Mouse (Mus musculus) CH12.LX (cell line): ENCODE data around the gene Ktn1. TPM values are rescaled to one million over a fixed set of nuclear protein-coding genes. Genes with fewer than 3 reads are reported as not detected.

Experiments used
- DNase-seq: peaks from one replicate; pipeline ENCODE4 v3.0.0-alpha.2; 2013; ENCODE audit errors: extremely low read depth
- H3K27ac ChIP-seq: 2 replicates; pipeline ENCODE4 v1.5.1; 2012; ENCODE audit warnings: low read depth, mild to moderate bottlenecking, control low read depth, moderate library complexity; ENCODE audit not compliant: insufficient read depth
- H3K27me3 ChIP-seq: replicated peaks from 2 replicates; pipeline ENCODE3; 2012; ENCODE audit warnings: inconsistent platforms
- H3K36me3 ChIP-seq, 2 experiments: replicated peaks in 1 of 2; 2 replicates each; pipeline versions ENCODE3 to v1.6.1; 2012; ENCODE audit warnings: inconsistent platforms in 1 of 2, low read length in 1 of 2, mild to moderate bottlenecking in 1 of 2, mixed read lengths in 1 of 2, moderate library complexity in 1 of 2; ENCODE audit not compliant: control insufficient read depth in 1 of 2, insufficient read depth in 1 of 2
- H3K4me1 ChIP-seq, 2 experiments: 2 replicates each; pipeline ENCODE4 v1.6.1; 2012; ENCODE audit warnings: inconsistent platforms in 1 of 2, moderate library complexity in 1 of 2; ENCODE audit not compliant: insufficient read depth in 2 of 2, control insufficient read depth in 1 of 2
- H3K4me2 ChIP-seq: 2 replicates; pipeline ENCODE4 v1.6.1; 2012; ENCODE audit warnings: low read depth, mild to moderate bottlenecking, control low read depth; ENCODE audit not compliant: poor library complexity, insufficient read depth, severe bottlenecking
- H3K4me3 ChIP-seq, 3 experiments: fragments of 150-350 bp in 1 of 3; sonication (generic) in 1 of 3; replicated peaks in 1 of 3; 2 replicates each; pipeline versions ENCODE3 to v1.5.1; 2011 to 2012; ENCODE audit warnings: low read depth in 2 of 3, low read length in 2 of 3, mild to moderate bottlenecking in 2 of 3, moderate library complexity in 2 of 3, control low read depth in 1 of 3, improper control_type of control experiment in 1 of 3, inconsistent platforms in 1 of 3, mixed read lengths in 1 of 3; ENCODE audit not compliant: poor library complexity in 1 of 3
- H3K79me2 ChIP-seq: replicated peaks from 2 replicates; pipeline ENCODE4 v1.6.1; 2012; ENCODE audit warnings: mild to moderate bottlenecking, moderate library complexity; ENCODE audit not compliant: control insufficient read depth, poor library complexity, insufficient read depth, severe bottlenecking; ENCODE audit errors: extremely low read depth
- H3K9ac ChIP-seq: 2 replicates; pipeline ENCODE4 v1.6.1; 2012; ENCODE audit warnings: low read depth, mild to moderate bottlenecking, control low read depth, moderate library complexity; ENCODE audit not compliant: insufficient read depth
- H3K9me3 ChIP-seq: replicated peaks from 2 replicates; pipeline ENCODE3; 2012; ENCODE audit warnings: low read length, inconsistent platforms, mixed read lengths
- BHLHE40 ChIP-seq: IDR thresholded peaks from 2 replicates; pipeline ENCODE4 v1.6.1; 2011; ENCODE audit warnings: mild to moderate bottlenecking, low read depth, low read length, improper control_type of control experiment
- CHD1 ChIP-seq: IDR thresholded peaks from 2 replicates; pipeline ENCODE4 v1.6.1; 2012; ENCODE audit warnings: low read depth, low read length, improper control_type of control experiment, inconsistent platforms
- CHD2 ChIP-seq: IDR thresholded peaks from 2 replicates; pipeline ENCODE4 v1.6.1; 2011; ENCODE audit warnings: low read length, improper control_type of control experiment
- E2F4 ChIP-seq: IDR thresholded peaks from 2 replicates; pipeline ENCODE4 v1.6.1; 2011; ENCODE audit warnings: low read depth, low read length, improper control_type of control experiment; ENCODE audit not compliant: insufficient replicate concordance
- ELF1 ChIP-seq: IDR thresholded peaks from 2 replicates; pipeline ENCODE4 v1.6.1; 2014; ENCODE audit warnings: low read depth, mild to moderate bottlenecking, inconsistent platforms, low read length, improper control_type of control experiment
- EP300 ChIP-seq: IDR thresholded peaks from 2 replicates; pipeline ENCODE4 v1.6.1; 2011; ENCODE audit warnings: low read length, improper control_type of control experiment
- IRF4 ChIP-seq: IDR thresholded peaks from 2 replicates; pipeline ENCODE4 v1.6.1; 2014; ENCODE audit warnings: low read depth, mild to moderate bottlenecking, inconsistent platforms, low read length, improper control_type of control experiment
- MAX ChIP-seq: IDR thresholded peaks from 2 replicates; pipeline ENCODE4 v1.6.1; 2011; ENCODE audit warnings: low read length, improper control_type of control experiment
- MAZ ChIP-seq: IDR thresholded peaks from 2 replicates; pipeline ENCODE4 v1.6.1; 2012; ENCODE audit warnings: low read depth, mild to moderate bottlenecking, inconsistent platforms, low read length, improper control_type of control experiment, moderate library complexity
- MEF2A ChIP-seq: IDR thresholded peaks from 2 replicates; pipeline ENCODE4 v1.6.1; 2014; ENCODE audit warnings: low read depth, mild to moderate bottlenecking, inconsistent platforms, low read length, improper control_type of control experiment, borderline replicate concordance
- MYC ChIP-seq: IDR thresholded peaks from 2 replicates; pipeline ENCODE4 v1.6.1; 2011; ENCODE audit warnings: low read depth, mild to moderate bottlenecking, improper control_type of control experiment, low read length
- NRF1 ChIP-seq: IDR thresholded peaks from 2 replicates; pipeline ENCODE4 v1.6.1; 2014; ENCODE audit warnings: low read depth, mild to moderate bottlenecking, inconsistent platforms, low read length, improper control_type of control experiment, moderate library complexity
- PAX5 ChIP-seq: IDR thresholded peaks from 2 replicates; pipeline ENCODE4 v1.6.1; 2012; ENCODE audit warnings: low read length, inconsistent platforms, mixed read lengths
- POLR2A ChIP-seq: IDR thresholded peaks from 2 replicates; pipeline ENCODE4 v1.6.1; 2011; ENCODE audit warnings: low read depth, mild to moderate bottlenecking, improper control_type of control experiment, low read length
- RAD21 ChIP-seq: IDR thresholded peaks from 2 replicates; pipeline ENCODE4 v1.6.1; 2011; ENCODE audit warnings: low read depth, mild to moderate bottlenecking, low read length, improper control_type of control experiment, moderate library complexity
- RCOR1 ChIP-seq: conservative IDR thresholded peaks from 2 replicates; pipeline ENCODE4 v1.6.1; 2012; ENCODE audit warnings: low read depth, mild to moderate bottlenecking, inconsistent platforms, low read length, improper control_type of control experiment
- SIN3A ChIP-seq: IDR thresholded peaks from 2 replicates; pipeline ENCODE4 v1.6.1; 2012; ENCODE audit warnings: low read length, improper control_type of control experiment, inconsistent platforms
- SMC3 ChIP-seq: IDR thresholded peaks from 2 replicates; pipeline ENCODE4 v1.6.1; 2011; ENCODE audit warnings: low read depth, low read length, improper control_type of control experiment
- TCF12 ChIP-seq: IDR thresholded peaks from 2 replicates; pipeline ENCODE4 v1.6.1; 2014; ENCODE audit warnings: low read depth, mild to moderate bottlenecking, inconsistent platforms, low read length, improper control_type of control experiment
- USF1 ChIP-seq: IDR thresholded peaks from 2 replicates; pipeline ENCODE4 v1.6.1; 2014; ENCODE audit warnings: low read depth, mild to moderate bottlenecking, inconsistent platforms, low read length, improper control_type of control experiment
- ZKSCAN1 ChIP-seq: IDR thresholded peaks from 2 replicates; pipeline ENCODE4 v1.6.1; 2012; ENCODE audit warnings: low read depth, inconsistent platforms, low read length, improper control_type of control experiment, borderline replicate concordance
- dilution Hi-C: fragments of 300-500 bp; cut with MboI; formaldehyde crosslinking; loops from 2 replicates; pipeline ENCODE4 v1.14.3; 2020; ENCODE audit warnings: low sequenced_read_pairs; ENCODE audit not compliant: extremely low pct_unique_long_range_greater_than_20kb, extremely low pct_ligation_motif_present
- in situ Hi-C: fragments of 300-500 bp; cut with MboI; formaldehyde crosslinking; loops from 3 replicates; pipeline ENCODE4 v1.14.3; 2019; ENCODE audit warnings: low sequenced_read_pairs, low pct_ligation_motif_present, low pct_unique_long_range_greater_than_20kb, mixed read lengths
- polyA plus RNA-seq: library from polyadenylated mRNA; unstranded; fragments of >175 nt; gene quantifications from 2 replicates; pipeline ENCODE4 v1.2.1, GENCODE M21; 2012; ENCODE audit warnings: low read depth; ENCODE audit not compliant: insufficient read length
- total RNA-seq, 2 experiments: library from RNA; depleted of rRNA; stranded (reverse); fragments of 300-350 nt in 1 of 2; fragments of >200 nt in 1 of 2; gene quantifications; 2 replicates each; pipeline ENCODE4 v1.2.3; 2012 to 2014

Ktn1 gene
- total and polyA plus RNA-seq, 3 experiments = 23.2 to 56.5 (median 25.6) TPM

GRCm38 (mm10) chr14:47753561-47753960 lies 105.3 kb downstream of the Ktn1 start:
- no peak overlapping the region for H3K27ac ChIP-seq

GRCm38 (mm10) chr14:47754253-47754897 lies 106.1 kb downstream of the Ktn1 start:
- Histone ChIP-seq H3K4me1 (peaks cover 2 to 21% of the 10 kb centered on the region in 2 experiments; a peak in 3 of 4 replicates), H3K9ac (no peak overlapping the region), H3K27ac (no peak overlapping the region), H3K4me3 (no peak overlapping the region), H3K27me3 (no peaks in the 10 kb centered on the region), H3K79me2 (no peaks in the 10 kb centered on the region), H3K36me3 (no peaks in the 10 kb centered on the region), H3K9me3 (no peaks in the 10 kb centered on the region), H3K4me2 (no peak overlapping the region)
- in situ Hi-C loops = loop anchor here (25.0 kb wide), 1 partner anchor 383 kb away; no protein-coding TSS in a partner anchor
- TF ChIP-seq PAX5 (no peak), CHD2 (no peak), RCOR1 (no peak), IRF4 (peak; percentile 80), POLR2A (no peak), MYC (peak; percentile 42; the same call in 1 of the 2 replicates), NRF1 (no peak), MEF2A (no peak), EP300 (peak; percentile 77), BHLHE40 (peak; percentile 42; the same call in 1 of the 2 replicates), TCF12 (no peak), ZKSCAN1 (no peak), RAD21 (no peak), SMC3 (no peak), E2F4 (no peak), MAZ (no peak), ELF1 (no peak), USF1 (no peak), CHD1 (no peak), SIN3A (no peak), MAX (no peak)
- peak; percentile 66 for DNase-seq
- dilution Hi-C loops = no loop called here

More at GRCm38 (mm10) chr14:47753561-47753960, 105.3 kb downstream of the Ktn1 start:
- no peaks in the 10 kb centered on the region for H3K79me2 ChIP-seq
- dilution Hi-C loops = no loop called here
- no peak for TF ChIP-seq ELF1
- TF ChIP-seq, all 38 proteins: peak for 0
- Histone ChIP-seq H3K4me1 (peaks cover 2 to 21% of the 10 kb centered on the region in 2 experiments; a peak in 3 of 4 replicates), H3K9ac (no peak overlapping the region), H3K27me3 (no peaks in the 10 kb centered on the region), H3K4me3 (no peak overlapping the region), H3K9me3 (no peaks in the 10 kb centered on the region), H3K36me3 (no peaks in the 10 kb centered on the region), H3K4me2 (no peak overlapping the region)
- no peak for DNase-seq
- in situ Hi-C loops = loop anchor here (25.0 kb wide), 1 partner anchor 384 kb away; no protein-coding TSS in a partner anchor
